Mouse (Mus musculus) C2C12 (cell line): ENCODE data around the gene Rbm14.

ENCODE experiments used
- CTCF ChIP-seq: IDR thresholded peaks from one replicate; pipeline ENCODE4 v1.5.1; 2011; ENCODE audit not compliant: control insufficient read depth, insufficient read depth, insufficient read length
- MAX ChIP-seq: IDR thresholded peaks from one replicate; pipeline ENCODE4 v1.6.1; 2011; ENCODE audit warnings: mild to moderate bottlenecking, control low read depth
- MYOD1 ChIP-seq: IDR thresholded peaks from one replicate; pipeline ENCODE4 v1.6.1; 2011; ENCODE audit warnings: low read depth; ENCODE audit not compliant: control insufficient read depth, insufficient read length
- USF1 ChIP-seq: IDR thresholded peaks from one replicate; pipeline ENCODE4 v1.6.1; 2011; ENCODE audit warnings: low read depth, mild to moderate bottlenecking, control low read depth, moderate library complexity

DNA sequence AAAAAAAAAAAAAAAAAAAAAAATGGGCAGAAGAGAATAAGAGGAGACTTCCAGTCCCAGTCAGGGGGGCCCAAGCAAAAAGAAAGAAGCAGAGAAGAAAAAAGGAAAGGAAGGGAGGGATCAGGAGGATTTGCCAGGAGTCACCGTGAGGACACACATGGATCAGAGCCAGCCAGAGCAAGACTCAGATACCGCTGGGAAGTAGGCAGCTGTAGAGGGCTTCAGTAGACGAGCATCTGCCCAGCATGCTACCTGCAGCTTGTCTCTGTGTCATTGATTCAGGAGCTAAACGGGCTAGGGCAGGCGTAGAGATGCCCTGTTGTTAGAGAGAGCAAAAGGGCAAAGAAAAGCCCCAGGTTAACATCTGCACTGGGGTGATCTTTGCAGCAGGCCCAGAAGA lies 38.8 kb upstream of the Rbm14 start:
- TF ChIP-seq MAX (no peak), CTCF (no peak), USF1 (no peak), MYOD1 (no peak)
